Mouse (Mus musculus): ENCODE results near the gene U2af2. TPM values are rescaled to one million over a fixed set of nuclear protein-coding genes. Genes with fewer than 3 reads are reported as not detected.
A peak's percentile ranks its signal among the peaks of the same experiment; 100 is the strongest.

The U2af2 gene
- polyA plus RNA-seq, 1 experiment from 2014 or later = 96.7 TPM

DNA sequence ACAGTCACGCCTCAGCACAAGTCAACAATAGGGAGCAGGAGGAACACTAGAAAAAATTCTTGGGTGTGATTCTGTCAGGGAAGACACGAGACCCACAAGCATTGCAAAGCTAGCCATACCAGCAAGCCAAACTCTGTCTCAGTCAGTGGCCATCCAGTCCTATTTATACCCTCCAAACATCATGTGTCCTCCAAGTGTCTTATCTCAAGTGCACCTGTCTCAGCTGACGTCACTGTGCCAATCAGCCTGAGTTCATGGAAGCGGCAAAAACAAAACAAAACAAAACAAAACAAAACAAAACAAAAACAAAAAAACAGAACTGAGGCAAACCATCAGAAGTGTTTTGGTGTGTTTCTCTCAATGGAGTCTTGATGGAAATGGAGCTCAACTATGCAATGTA, 46.3 kb downstream of the U2af2 start:
- WGBS = 79% methylated on average over 4 of the region's 4 CpGs
- H3K9me3 ChIP-seq (replicated peaks; ENCODE audit: control insufficient read depth, low read length, poor library complexity, severe bottlenecking) = no peaks in the 10 kb centered on the region
- no peak overlapping the region for H3K27ac ChIP-seq (ENCODE audit: low read length)
- ATAC-seq = no peak
- H3K9ac ChIP-seq (ENCODE audit: low read depth, low read length) = no peak overlapping the region
- H3K4me1 ChIP-seq (ENCODE audit: control insufficient read depth, insufficient read depth, low read length) = no peaks in the 10 kb centered on the region
- no peaks in the 10 kb centered on the region for H3K36me3 ChIP-seq (ENCODE audit: control insufficient read depth, insufficient read depth, low read length)
- no peak overlapping the region for H3K4me3 ChIP-seq (ENCODE audit: low read depth, low read length)
- no peaks in the 10 kb centered on the region for H3K27me3 ChIP-seq (ENCODE audit: control insufficient read depth, insufficient read depth, low read depth, low read length)
- H3K4me2 ChIP-seq (ENCODE audit: low read length) = no peak overlapping the region

DNA sequence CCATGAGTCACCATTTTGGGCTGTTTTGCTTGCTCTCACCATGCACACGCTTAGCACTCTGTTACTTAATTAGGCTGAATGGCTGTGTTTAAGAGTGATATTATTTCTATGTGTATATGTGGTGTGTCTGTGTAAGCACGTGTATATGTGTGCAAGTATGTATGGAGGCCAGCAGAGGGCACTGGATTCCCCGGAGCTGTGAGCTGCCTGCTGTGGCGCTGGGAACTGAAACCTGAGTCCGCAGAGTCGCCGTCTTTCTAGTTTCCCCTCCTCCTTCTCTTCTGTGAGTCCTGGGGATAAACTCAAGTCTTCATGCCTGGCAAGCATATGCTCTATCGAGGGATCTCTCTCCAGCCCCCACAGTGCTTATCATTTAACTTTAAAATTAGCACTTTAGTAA, 47.4 kb downstream of the U2af2 start:
- no peak overlapping the region for H3K9ac ChIP-seq (ENCODE audit: low read depth, low read length)
- no peaks in the 10 kb centered on the region for H3K9me3 ChIP-seq (replicated peaks; ENCODE audit: control insufficient read depth, low read length, poor library complexity, severe bottlenecking)
- no peak overlapping the region for H3K4me2 ChIP-seq (ENCODE audit: low read length)
- WGBS = 84% methylated on average over 8 of the region's 8 CpGs
- H3K27me3 ChIP-seq (ENCODE audit: control insufficient read depth, insufficient read depth, low read depth, low read length) = no peaks in the 10 kb centered on the region
- H3K4me3 ChIP-seq (ENCODE audit: low read depth, low read length) = no peak overlapping the region
- no peak overlapping the region for H3K27ac ChIP-seq (ENCODE audit: low read length)
- H3K36me3 ChIP-seq (ENCODE audit: control insufficient read depth, insufficient read depth, low read length) = no peaks in the 10 kb centered on the region
- ATAC-seq = no peak
- no peaks in the 10 kb centered on the region for H3K4me1 ChIP-seq (ENCODE audit: control insufficient read depth, insufficient read depth, low read length)

DNA sequence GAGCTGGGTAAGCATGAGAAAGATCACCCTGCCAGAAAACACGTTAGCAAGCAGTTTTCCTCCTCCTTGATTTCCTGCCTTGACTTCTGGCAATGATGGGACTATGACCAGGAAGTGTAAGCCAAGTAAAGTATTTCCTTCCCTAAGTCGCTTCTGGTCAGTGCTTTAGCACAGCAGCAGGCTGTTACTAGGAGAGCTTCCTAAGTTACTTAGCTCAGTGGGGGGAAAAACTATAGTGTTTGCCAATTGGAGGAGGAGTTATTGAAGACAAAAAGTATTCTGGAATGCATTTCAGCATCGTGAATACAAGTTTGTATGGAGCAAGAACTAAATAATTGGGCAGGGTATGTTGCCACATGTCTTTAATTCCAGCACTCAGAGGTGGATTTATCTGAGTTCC, 50.8 kb downstream of the U2af2 start:
- Histone ChIP-seq H3K9me3 (replicated peaks; ENCODE audit: control insufficient read depth, low read length, poor library complexity, severe bottlenecking) (no peaks in the 10 kb centered on the region), H3K9ac (ENCODE audit: low read depth, low read length) (no peak overlapping the region), H3K4me1 (ENCODE audit: control insufficient read depth, insufficient read depth, low read length) (no peaks in the 10 kb centered on the region), H3K27ac (ENCODE audit: low read length) (no peak overlapping the region), H3K36me3 (ENCODE audit: control insufficient read depth, insufficient read depth, low read length) (no peaks in the 10 kb centered on the region), H3K27me3 (ENCODE audit: control insufficient read depth, insufficient read depth, low read depth, low read length) (no peaks in the 10 kb centered on the region), H3K4me2 (ENCODE audit: low read length) (no peak overlapping the region), H3K4me3 (ENCODE audit: low read depth, low read length) (no peak overlapping the region)
- ATAC-seq = no peak
- 43% methylated on average over 3 of the region's 3 CpGs for WGBS

DNA sequence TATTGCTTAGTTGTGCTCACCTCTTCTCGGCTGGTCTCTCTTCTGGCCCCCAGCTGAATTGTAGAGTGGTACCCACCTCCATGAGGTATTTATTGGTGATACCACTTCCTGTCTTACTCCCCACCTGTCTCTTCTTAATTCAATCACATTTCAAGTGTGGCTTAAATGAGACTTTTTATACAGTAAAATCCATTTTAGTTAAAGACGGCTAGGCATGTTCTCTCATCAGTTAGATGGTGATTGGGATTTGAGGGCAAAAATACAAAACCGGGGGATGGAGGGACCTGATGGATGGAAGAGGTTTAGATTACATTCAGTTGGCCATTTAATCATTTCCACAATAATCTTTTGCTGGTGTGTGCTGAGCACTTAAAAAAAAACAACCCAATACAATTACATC, 54.9 kb downstream of the U2af2 start, which contains the start of gene Rfpl4:
Rfpl4 (minus strand) TSS at position 101 of the 400 bp plus-strand sequence.
- Histone ChIP-seq H3K4me1 (ENCODE audit: control insufficient read depth, insufficient read depth, low read length) (no peaks in the 10 kb centered on the region), H3K9ac (ENCODE audit: low read depth, low read length) (no peak within 1 kb of the TSS), H3K9me3 (replicated peaks; ENCODE audit: control insufficient read depth, low read length, poor library complexity, severe bottlenecking) (no peaks in the 10 kb centered on the region), H3K27me3 (ENCODE audit: control insufficient read depth, insufficient read depth, low read depth, low read length) (no peaks in the 10 kb centered on the region), H3K36me3 (ENCODE audit: control insufficient read depth, insufficient read depth, low read length) (no peaks in the 10 kb centered on the region), H3K4me3 (ENCODE audit: low read depth, low read length) (no peak within 1 kb of the TSS), H3K4me2 (ENCODE audit: low read length) (no peak within 1 kb of the TSS), H3K27ac (ENCODE audit: low read length) (no peak within 1 kb of the TSS)
- 93% methylated on average over 3 of the region's 3 CpGs for WGBS
- ATAC-seq = no peak

DNA sequence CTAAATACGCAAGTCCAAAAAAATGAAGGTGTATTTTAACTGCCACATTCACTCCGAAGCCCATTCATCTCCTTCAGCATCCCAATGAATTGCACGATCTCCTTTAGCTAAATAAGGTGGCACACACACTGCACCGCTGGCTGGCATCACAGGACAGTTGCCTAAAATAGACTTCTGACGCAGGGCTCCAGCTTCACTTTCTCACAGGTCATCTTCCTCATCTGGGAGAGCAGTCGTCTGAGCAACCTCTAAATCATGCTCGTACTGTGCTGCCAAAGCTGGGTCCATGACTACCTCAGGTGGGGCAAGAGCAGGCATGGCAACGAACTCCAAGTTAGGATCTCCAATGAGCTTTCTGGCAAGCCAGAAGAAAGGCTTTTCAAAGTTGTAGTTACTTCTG, 63.1 kb downstream of the U2af2 start:
- ATAC-seq = no peak

DNA sequence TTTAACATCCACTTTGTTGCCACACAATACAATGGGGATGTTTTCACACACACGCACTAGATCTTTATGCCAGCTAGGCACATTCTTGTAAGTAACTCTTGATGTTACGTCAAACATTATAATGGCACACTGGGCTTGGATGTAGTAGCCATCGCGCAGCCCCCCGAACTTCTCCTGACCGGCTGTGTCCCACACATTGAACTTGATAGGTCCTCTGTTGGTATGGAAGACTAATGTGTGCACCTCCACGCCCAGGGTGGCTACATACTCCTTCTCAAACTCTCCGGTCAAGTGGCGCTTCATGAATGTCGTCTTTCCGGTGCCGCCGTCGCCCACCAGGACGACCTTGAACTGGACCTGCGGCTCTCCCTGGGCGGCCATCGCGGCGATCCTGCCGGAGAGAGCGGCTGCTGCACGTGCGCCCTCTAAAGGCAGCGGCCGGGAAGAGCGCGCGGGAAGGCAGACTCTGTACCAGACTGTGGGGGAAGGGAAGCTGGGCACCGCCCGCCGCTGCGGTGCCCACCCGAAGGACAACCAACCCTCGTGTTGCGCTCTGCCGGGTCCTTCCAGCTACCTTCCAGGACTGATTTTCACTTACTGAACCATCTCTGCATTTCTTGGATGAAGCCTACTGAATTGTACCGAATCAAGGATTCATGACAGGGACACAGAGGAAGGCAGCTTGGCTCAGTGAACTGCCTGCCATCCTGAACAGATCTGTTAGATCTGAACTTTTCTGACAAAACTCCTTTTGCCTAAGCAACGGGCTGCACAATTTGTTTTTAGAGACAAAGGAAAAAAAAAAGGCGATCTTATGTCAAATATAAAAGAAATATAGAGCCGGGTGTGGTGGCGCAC, 63.8 kb downstream of the U2af2 start, which contains the start of gene Rasl2-9:
Rasl2-9 (minus strand) TSS at position 402 of the 858 bp plus-strand sequence.
- Histone ChIP-seq H3K4me1 (ENCODE audit: control insufficient read depth, insufficient read depth, low read length) (no peaks in the 10 kb centered on the region), H3K9ac (ENCODE audit: low read depth, low read length) (peak within 1 kb of the TSS; percentile 65), H3K27me3 (ENCODE audit: control insufficient read depth, insufficient read depth, low read depth, low read length) (no peaks in the 10 kb centered on the region), H3K4me2 (ENCODE audit: low read length) (peak within 1 kb of the TSS; percentile 66), H3K27ac (ENCODE audit: low read length) (no peak within 1 kb of the TSS), H3K9me3 (replicated peaks; ENCODE audit: control insufficient read depth, low read length, poor library complexity, severe bottlenecking) (no peaks in the 10 kb centered on the region), H3K4me3 (ENCODE audit: low read depth, low read length) (peak within 1 kb of the TSS; percentile 43), H3K36me3 (ENCODE audit: control insufficient read depth, insufficient read depth, low read length) (no peaks in the 10 kb centered on the region)
- ATAC-seq = peak; percentile 91
- WGBS = 21% methylated on average over 40 of the region's 42 CpGs

More for the DNA sequence above, 63.1 kb downstream of the U2af2 start:
- Histone ChIP-seq H3K9me3 (replicated peaks; ENCODE audit: control insufficient read depth, low read length, poor library complexity, severe bottlenecking) (no peaks in the 10 kb centered on the region), H3K27me3 (ENCODE audit: control insufficient read depth, insufficient read depth, low read depth, low read length) (no peaks in the 10 kb centered on the region), H3K4me2 (ENCODE audit: low read length) (no peak overlapping the region), H3K36me3 (ENCODE audit: control insufficient read depth, insufficient read depth, low read length) (no peaks in the 10 kb centered on the region), H3K9ac (ENCODE audit: low read depth, low read length) (no peak overlapping the region), H3K4me3 (ENCODE audit: low read depth, low read length) (no peak overlapping the region), H3K4me1 (ENCODE audit: control insufficient read depth, insufficient read depth, low read length) (no peaks in the 10 kb centered on the region), H3K27ac (ENCODE audit: low read length) (no peak overlapping the region)
- 91% methylated on average over 8 of the region's 8 CpGs for WGBS

Small RNAs within 50 kb of the gene (microRNA-seq; reads per million reads assigned to microRNA genes)
- not detected for gene Gm26217

Other genes starting within 250 kb of the U2af2 start
- gene Ube2s, start 249.6 kb upstream of the U2af2 start, polyA plus RNA-seq (2015; fragmentation: Nextera tagmentation; extraction: Ambion mirVana) = 226 and 253 TPM in 2 replicates
- gene Shisa7, start 217.4 kb upstream of the U2af2 start, polyA plus RNA-seq (2015; fragmentation: Nextera tagmentation; extraction: Ambion mirVana) = 14.0 and 14.6 TPM in 2 replicates
- 3.6 and 5.0 TPM in 2 replicates for gene Isoc2b, start 191.9 kb upstream of the U2af2 start, polyA plus RNA-seq (2015; fragmentation: Nextera tagmentation; extraction: Ambion mirVana)
- gene Isoc2a, start 185.0 kb upstream of the U2af2 start, polyA plus RNA-seq (2015; fragmentation: Nextera tagmentation; extraction: Ambion mirVana) = 0.46 and 0.57 TPM in 2 replicates
- gene Gm36210, start 155.6 kb upstream of the U2af2 start, polyA plus RNA-seq (2015; fragmentation: Nextera tagmentation; extraction: Ambion mirVana) = 0.32 and 0.38 TPM in 2 replicates
- 3.1 and 3.6 TPM in 2 replicates for gene Zfp628, start 146.9 kb upstream of the U2af2 start, polyA plus RNA-seq (2015; fragmentation: Nextera tagmentation; extraction: Ambion mirVana)
- gene Nat14, start 140.1 kb upstream of the U2af2 start, polyA plus RNA-seq (2015; fragmentation: Nextera tagmentation; extraction: Ambion mirVana) = 48.2 and 49.4 TPM in 2 replicates
- 0.72 and 0.85 TPM in 2 replicates for gene Ssc5d, start 136.4 kb upstream of the U2af2 start, polyA plus RNA-seq (2015; fragmentation: Nextera tagmentation; extraction: Ambion mirVana)
- gene Sbk2, start 97.7 kb upstream of the U2af2 start, polyA plus RNA-seq (2015; fragmentation: Nextera tagmentation; extraction: Ambion mirVana) = 0.18 TPM in 1 of 2 replicates, not detected in the other
- 0.60 and 0.93 TPM in 2 replicates for gene Sbk3, start 91.0 kb upstream of the U2af2 start, polyA plus RNA-seq (2015; fragmentation: Nextera tagmentation; extraction: Ambion mirVana)
- 56.3 and 69.2 TPM in 2 replicates for gene Zfp579, start 66.0 kb upstream of the U2af2 start, polyA plus RNA-seq (2015; fragmentation: Nextera tagmentation; extraction: Ambion mirVana)
- 6.7 and 7.9 TPM in 2 replicates for gene Zfp524, start 47.7 kb upstream of the U2af2 start, polyA plus RNA-seq (2015; fragmentation: Nextera tagmentation; extraction: Ambion mirVana)
- 30.7 and 35.5 TPM in 2 replicates for gene Fiz1, start 47.4 kb upstream of the U2af2 start, polyA plus RNA-seq (2015; fragmentation: Nextera tagmentation; extraction: Ambion mirVana)
- 0.41 and 1.0 TPM in 2 replicates for gene Gm44973, start 46.6 kb upstream of the U2af2 start, polyA plus RNA-seq (2015; fragmentation: Nextera tagmentation; extraction: Ambion mirVana)
- 6.6 and 7.2 TPM in 2 replicates for gene Zfp865, start 41.8 kb upstream of the U2af2 start, polyA plus RNA-seq (2015; fragmentation: Nextera tagmentation; extraction: Ambion mirVana)
- 70.0 and 73.1 TPM in 2 replicates for gene Ccdc106, start 41.6 kb upstream of the U2af2 start, polyA plus RNA-seq (2015; fragmentation: Nextera tagmentation; extraction: Ambion mirVana)
- not detected in 2 replicates for gene 4632433K11Rik, start 28.0 kb upstream of the U2af2 start, polyA plus RNA-seq (2015; fragmentation: Nextera tagmentation; extraction: Ambion mirVana)
- gene Zfp784, start 23.7 kb upstream of the U2af2 start, polyA plus RNA-seq (2015; fragmentation: Nextera tagmentation; extraction: Ambion mirVana) = 10.5 and 10.8 TPM in 2 replicates
- gene Zfp580, start 10.6 kb upstream of the U2af2 start, polyA plus RNA-seq (2015; fragmentation: Nextera tagmentation; extraction: Ambion mirVana) = 101 and 117 TPM in 2 replicates
- 107 and 120 TPM in 2 replicates for gene Epn1, start 18.1 kb downstream of the U2af2 start, polyA plus RNA-seq (2015; fragmentation: Nextera tagmentation; extraction: Ambion mirVana)
- not detected in 2 replicates for gene Rfpl4, start 54.8 kb downstream of the U2af2 start, polyA plus RNA-seq (2015; fragmentation: Nextera tagmentation; extraction: Ambion mirVana)
- gene Rasl2-9, start 63.8 kb downstream of the U2af2 start, polyA plus RNA-seq (2015; fragmentation: Nextera tagmentation; extraction: Ambion mirVana) = 0.89 and 0.98 TPM in 2 replicates
- gene Vmn1r55, start 87.5 kb downstream of the U2af2 start, polyA plus RNA-seq (2015; fragmentation: Nextera tagmentation; extraction: Ambion mirVana) = 0.02 TPM in 1 of 2 replicates, not detected in the other
- not detected in 2 replicates for gene Vmn1r56, start 134.6 kb downstream of the U2af2 start, polyA plus RNA-seq (2015; fragmentation: Nextera tagmentation; extraction: Ambion mirVana)
- gene Vmn1r57, start 156.3 kb downstream of the U2af2 start, polyA plus RNA-seq (2015; fragmentation: Nextera tagmentation; extraction: Ambion mirVana) = not detected in 2 replicates

Data from midbrain, embryonic 16.5 days (tissue).